Mouse (Mus musculus): Measurements from ENCODE around the gene Copg2. TPM values are rescaled to one million over a fixed set of nuclear protein-coding genes. Genes with fewer than 3 reads are reported as not detected.

Gene Copg2
- polyA plus RNA-seq, 1 experiment from 2014 or later: 6.6 TPM

DNA sequence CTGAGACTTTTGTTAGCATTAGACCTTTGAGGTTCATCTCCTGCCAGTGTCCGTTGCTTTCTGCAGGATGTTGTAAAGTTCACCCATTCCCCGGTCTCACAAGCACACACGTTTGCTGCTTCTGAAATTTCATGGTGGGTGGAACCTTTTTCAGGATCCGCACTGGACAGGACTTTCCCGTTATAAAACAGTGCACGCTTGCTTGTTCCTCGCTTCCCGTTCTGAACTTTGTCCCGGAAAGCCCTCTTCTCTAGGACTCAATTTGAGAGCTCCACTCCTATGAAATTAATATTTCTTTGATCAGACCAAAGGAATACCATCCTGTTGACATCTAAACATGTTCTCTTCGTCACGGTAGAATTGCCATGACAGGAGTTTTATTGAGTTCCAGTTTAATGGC is 182.7 kb downstream of the Copg2 start:
- no peak for ATAC-seq
- H3K9me3 ChIP-seq (ENCODE audit: low read length): no peaks in the 10 kb centered on the region
- H3K4me1 ChIP-seq (ENCODE audit: insufficient read depth): no peaks in the 10 kb centered on the region
- no peaks in the 10 kb centered on the region for H3K27me3 ChIP-seq (ENCODE audit: insufficient read depth, low read length)
- whole genome bisulfite sequencing (ENCODE audit: insufficient replicate concordance): 73% methylated on average over 11 of the region's 11 CpGs
- no peak overlapping the region for H3K27ac ChIP-seq (ENCODE audit: low read depth)
- DNase-seq: no peak
- H3K36me3 ChIP-seq (replicated peaks; ENCODE audit: insufficient read depth, low read length): no peaks in the 10 kb centered on the region
- no peak overlapping the region for H3K4me3 ChIP-seq (ENCODE audit: low read depth, low read length)
- TF ChIP-seq EP300 (IDR thresholded peaks at IDR 0.05; ENCODE audit: low read depth) (no peak), CTCF (IDR thresholded peaks at IDR 0.05; ENCODE audit: low read depth) (no peak)
- H3K4me2 ChIP-seq (ENCODE audit: low read depth, low read length): no peak overlapping the region
- H3K9ac ChIP-seq (replicated peaks): no peak overlapping the region

DNA sequence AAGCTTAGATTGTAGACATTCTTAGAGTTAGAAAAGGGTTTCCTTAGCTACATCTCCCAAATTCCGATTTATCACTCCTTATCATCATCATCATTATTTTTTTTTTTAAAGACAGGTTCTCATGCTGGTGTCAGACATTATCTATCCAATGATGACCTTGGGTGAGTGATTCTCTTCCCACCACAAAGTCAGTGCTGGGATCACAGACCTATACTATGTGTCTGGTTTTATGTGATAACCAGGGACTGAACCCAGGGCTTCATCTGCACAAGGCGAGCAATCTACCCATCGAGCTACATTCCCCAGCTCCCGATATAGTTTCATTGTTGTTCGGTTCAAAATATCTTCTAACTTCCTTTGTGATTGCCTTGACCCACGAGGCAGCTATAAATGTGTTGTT is 183.1 kb downstream of the Copg2 start:
- DNase-seq (no peak), ATAC-seq (no peak)
- H3K4me3 ChIP-seq (ENCODE audit: low read depth, low read length): no peak overlapping the region
- no peaks in the 10 kb centered on the region for H3K9me3 ChIP-seq (ENCODE audit: low read length)
- no peak overlapping the region for H3K9ac ChIP-seq (replicated peaks)
- no peaks in the 10 kb centered on the region for H3K27me3 ChIP-seq (ENCODE audit: insufficient read depth, low read length)
- H3K4me2 ChIP-seq (ENCODE audit: low read depth, low read length): no peak overlapping the region
- no peak for TF ChIP-seq CTCF (IDR thresholded peaks at IDR 0.05; ENCODE audit: low read depth)
- TF ChIP-seq EP300 (IDR thresholded peaks at IDR 0.05; ENCODE audit: low read depth): no peak
- no peaks in the 10 kb centered on the region for H3K36me3 ChIP-seq (replicated peaks; ENCODE audit: insufficient read depth, low read length)
- no peaks in the 10 kb centered on the region for H3K4me1 ChIP-seq (ENCODE audit: insufficient read depth)
- 67% methylated on average over 6 of the region's 6 CpGs for WGBS (ENCODE audit: insufficient replicate concordance)
- no peak overlapping the region for H3K27ac ChIP-seq (ENCODE audit: low read depth)

DNA sequence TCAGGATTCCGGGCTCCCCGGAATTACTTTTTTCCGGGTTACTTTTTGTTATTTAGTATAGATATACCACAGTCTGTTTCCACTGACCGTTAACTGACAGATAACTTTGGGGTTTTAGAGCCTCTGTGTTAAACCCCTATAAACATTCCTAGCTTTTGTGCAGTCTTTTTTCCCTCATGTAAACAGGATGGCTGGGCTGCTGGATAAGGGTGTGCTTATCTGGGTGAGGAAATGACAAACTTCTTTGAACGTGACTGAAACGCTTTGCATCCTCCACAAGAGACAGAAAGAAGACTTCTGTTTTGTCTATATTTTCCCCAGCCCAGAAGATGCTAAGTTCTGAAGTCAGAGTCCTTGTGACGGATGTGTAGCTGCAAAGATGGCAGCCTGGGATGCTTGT is 184.1 kb downstream of the Copg2 start:
- no peak for DNase-seq
- H3K4me2 ChIP-seq (ENCODE audit: low read depth, low read length): no peak overlapping the region

DNA sequence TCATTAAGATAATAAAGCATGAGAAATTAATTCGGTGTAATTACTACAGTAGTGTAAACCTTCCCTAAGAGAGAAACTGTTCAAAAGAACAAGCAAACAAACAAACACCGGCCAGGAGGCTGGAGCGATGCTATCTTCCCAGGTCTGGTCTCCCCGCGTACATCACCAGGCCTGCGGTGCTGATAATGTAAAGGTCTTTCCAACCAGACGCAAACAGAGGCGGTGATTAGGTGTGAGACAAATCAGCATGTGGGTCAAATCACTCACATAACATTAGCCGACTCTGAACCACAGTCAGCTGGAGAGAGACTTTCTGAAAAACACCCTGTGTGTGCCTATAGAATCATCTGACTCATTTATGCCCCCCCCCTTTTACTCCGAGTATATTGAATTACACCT is 185.2 kb downstream of the Copg2 start:
- no peak for ATAC-seq
- no peak overlapping the region for H3K27ac ChIP-seq (ENCODE audit: low read depth)
- TF ChIP-seq CTCF (IDR thresholded peaks at IDR 0.05; ENCODE audit: low read depth) (no peak), EP300 (IDR thresholded peaks at IDR 0.05; ENCODE audit: low read depth) (no peak)

More for the DNA sequence above, 184.1 kb downstream of the Copg2 start:
- no peak overlapping the region for H3K4me3 ChIP-seq (ENCODE audit: low read depth, low read length)
- H3K4me1 ChIP-seq (ENCODE audit: insufficient read depth): no peaks in the 10 kb centered on the region
- TF ChIP-seq EP300 (IDR thresholded peaks at IDR 0.05; ENCODE audit: low read depth) (peak; percentile 78), CTCF (IDR thresholded peaks at IDR 0.05; ENCODE audit: low read depth) (no peak)
- no peaks in the 10 kb centered on the region for H3K36me3 ChIP-seq (replicated peaks; ENCODE audit: insufficient read depth, low read length)
- H3K9me3 ChIP-seq (ENCODE audit: low read length): no peaks in the 10 kb centered on the region
- H3K27me3 ChIP-seq (ENCODE audit: insufficient read depth, low read length): no peaks in the 10 kb centered on the region
- H3K27ac ChIP-seq (ENCODE audit: low read depth): peak overlapping the region; percentile 45; the same call in 1 of the 2 replicates
- no peak for ATAC-seq
- 38% methylated on average over 7 of the region's 7 CpGs for WGBS (ENCODE audit: insufficient replicate concordance)
- no peak overlapping the region for H3K9ac ChIP-seq (replicated peaks)

DNA sequence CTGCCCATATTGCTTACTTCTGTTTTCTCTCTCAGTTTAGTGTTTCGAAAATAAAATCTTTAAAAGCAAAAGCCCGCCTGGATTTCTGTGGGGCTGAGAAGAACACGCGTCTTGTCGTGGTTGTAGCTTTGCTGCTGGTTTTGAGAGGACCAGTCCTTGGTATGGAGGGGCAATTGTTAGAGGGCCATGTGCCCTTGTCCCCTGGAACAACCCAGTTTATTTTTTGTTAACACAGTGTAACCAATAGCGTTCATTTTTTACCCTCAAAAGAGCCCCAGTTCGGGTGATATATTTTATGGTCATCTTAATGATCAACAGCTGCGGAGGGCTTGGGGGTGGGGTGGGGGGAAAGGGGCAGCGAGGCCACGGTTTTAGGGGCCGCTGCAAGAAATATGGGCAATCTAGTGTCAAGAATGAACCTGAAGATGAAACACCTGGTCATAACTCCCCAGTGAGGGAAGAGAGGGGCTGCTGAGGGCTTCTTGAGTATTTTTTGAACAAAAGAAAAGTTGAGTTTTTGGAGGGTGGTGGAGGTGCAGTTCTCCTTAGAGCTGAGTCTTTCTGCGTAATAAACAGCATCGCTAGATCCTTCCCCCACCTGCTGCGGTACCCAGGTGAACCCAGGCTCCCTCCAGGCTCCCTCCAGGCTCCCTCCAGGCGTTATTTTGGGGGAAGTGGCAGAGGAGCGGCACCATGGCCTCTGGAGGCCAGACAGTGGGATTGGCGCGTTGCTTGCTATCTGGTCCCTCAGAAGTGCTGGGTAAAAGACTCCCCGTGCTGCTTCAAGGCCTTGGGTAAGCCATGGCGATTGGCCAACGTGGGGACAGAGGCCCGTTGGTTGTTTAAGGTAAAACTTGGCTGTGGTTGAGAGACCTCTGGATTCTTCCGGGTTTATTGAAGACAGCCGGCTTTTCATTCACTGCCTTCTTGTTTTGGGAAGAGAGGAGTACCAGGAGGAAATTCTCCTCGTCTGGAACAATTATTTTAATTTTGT is 185.9 kb downstream of the Copg2 start:
- H3K4me3 ChIP-seq (ENCODE audit: low read depth, low read length): no peak overlapping the region
- H3K9ac ChIP-seq (replicated peaks): no peak overlapping the region
- no peak for DNase-seq
- no peaks in the 10 kb centered on the region for H3K4me1 ChIP-seq (ENCODE audit: insufficient read depth)
- H3K4me2 ChIP-seq (ENCODE audit: low read depth, low read length): no peak overlapping the region
- ATAC-seq: no peak
- no peaks in the 10 kb centered on the region for H3K9me3 ChIP-seq (ENCODE audit: low read length)
- H3K27ac ChIP-seq (ENCODE audit: low read depth): no peak overlapping the region
- WGBS (ENCODE audit: insufficient replicate concordance): 71% methylated on average over 25 of the region's 25 CpGs
- no peaks in the 10 kb centered on the region for H3K27me3 ChIP-seq (ENCODE audit: insufficient read depth, low read length)
- no peaks in the 10 kb centered on the region for H3K36me3 ChIP-seq (replicated peaks; ENCODE audit: insufficient read depth, low read length)
- TF ChIP-seq EP300 (IDR thresholded peaks at IDR 0.05; ENCODE audit: low read depth) (no peak), CTCF (IDR thresholded peaks at IDR 0.05; ENCODE audit: low read depth) (no peak)

More for the DNA sequence above, 185.2 kb downstream of the Copg2 start:
- Histone ChIP-seq H3K4me2 (ENCODE audit: low read depth, low read length) (no peak overlapping the region), H3K9ac (replicated peaks) (no peak overlapping the region), H3K4me3 (ENCODE audit: low read depth, low read length) (no peak overlapping the region), H3K36me3 (replicated peaks; ENCODE audit: insufficient read depth, low read length) (no peaks in the 10 kb centered on the region), H3K27me3 (ENCODE audit: insufficient read depth, low read length) (no peaks in the 10 kb centered on the region), H3K9me3 (ENCODE audit: low read length) (no peaks in the 10 kb centered on the region), H3K4me1 (ENCODE audit: insufficient read depth) (no peaks in the 10 kb centered on the region)
- WGBS (ENCODE audit: insufficient replicate concordance): 72% methylated on average over 10 of the region's 10 CpGs
- no peak for DNase-seq

DNA sequence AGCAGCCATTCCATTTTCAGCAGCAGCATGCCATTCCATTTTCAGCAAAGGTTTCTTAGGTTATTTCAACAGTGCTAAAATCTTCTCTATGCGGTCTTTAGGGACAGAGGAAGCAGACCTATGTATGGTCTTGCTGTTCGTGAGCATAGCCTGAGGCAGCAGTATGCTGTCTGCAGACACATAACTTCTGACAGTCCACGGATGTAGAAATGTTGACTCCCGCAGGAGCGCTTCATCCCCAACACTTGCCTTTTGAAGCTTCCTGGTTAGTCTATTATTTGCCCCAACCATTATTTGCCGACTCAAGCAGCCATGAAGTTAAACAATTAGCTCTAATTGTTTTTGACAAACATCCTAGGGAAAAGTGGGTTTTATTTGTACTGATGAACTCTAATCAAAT is 187.5 kb downstream of the Copg2 start:
- no peak for ATAC-seq
- no peak overlapping the region for H3K9ac ChIP-seq (replicated peaks)
- TF ChIP-seq CTCF (IDR thresholded peaks at IDR 0.05; ENCODE audit: low read depth) (no peak), EP300 (IDR thresholded peaks at IDR 0.05; ENCODE audit: low read depth) (no peak)
- H3K27me3 ChIP-seq (ENCODE audit: insufficient read depth, low read length): no peaks in the 10 kb centered on the region
- H3K4me1 ChIP-seq (ENCODE audit: insufficient read depth): no peaks in the 10 kb centered on the region
- no peak for DNase-seq
- no peaks in the 10 kb centered on the region for H3K9me3 ChIP-seq (ENCODE audit: low read length)
- no peak overlapping the region for H3K4me2 ChIP-seq (ENCODE audit: low read depth, low read length)
- 68% methylated on average over 6 of the region's 6 CpGs for WGBS (ENCODE audit: insufficient replicate concordance)
- no peaks in the 10 kb centered on the region for H3K36me3 ChIP-seq (replicated peaks; ENCODE audit: insufficient read depth, low read length)
- H3K4me3 ChIP-seq (ENCODE audit: low read depth, low read length): no peak overlapping the region
- no peak overlapping the region for H3K27ac ChIP-seq (ENCODE audit: low read depth)
